Mouse (Mus musculus) kidney, adult 2 months (tissue): Measurements from ENCODE around the gene Mroh8.

Source experiments
- CTCF ChIP-seq: fragments of 200-500 bp; conservative IDR thresholded peaks from 2 replicates; pipeline ENCODE4 v1.5.1; 2011; ENCODE audit warnings: low read depth, mild to moderate bottlenecking, control low read depth, low read length, moderate library complexity, mixed read lengths; ENCODE audit not compliant: insufficient read depth, insufficient read length
- POLR2A ChIP-seq: fragments of 200-500 bp; IDR thresholded peaks from one replicate; pipeline ENCODE4 v1.6.1; 2011; ENCODE audit warnings: low read depth, low read length, control low read depth

GRCm38 (mm10) chr2:157303096-157303495 lies 23.7 kb upstream of the Mroh8 start:
- TF ChIP-seq CTCF (no peak), POLR2A (no peak)
